Mouse (Mus musculus): ENCODE data around the gene Bhlhe40. TPM values are rescaled to one million over a fixed set of nuclear protein-coding genes. Genes with fewer than 3 reads are reported as not detected.

Gene Bhlhe40
- 6.6 and 7.0 TPM in 2 replicates for polyA plus RNA-seq (2015; fragmentation: Nextera tagmentation; extraction: Ambion mirVana)

GRCm38 (mm10) chr6:108660206-108660877 is at the start of gene Bhlhe40:
Bhlhe40 (plus strand) TSS chr6:108660629.
- peak; percentile 60 for DNase-seq (ENCODE audit: low spot score)

GRCm38 (mm10) chr6:108611663-108612062 is 48.8 kb upstream of the Bhlhe40 start:
- DNase-seq (ENCODE audit: low spot score): no peak

GRCm38 (mm10) chr6:108618025-108618424 is 42.4 kb upstream of the Bhlhe40 start:
- DNase-seq (ENCODE audit: low spot score): no peak

- DNase-seq (ENCODE audit: low spot score): no peak
Measured at GRCm38 (mm10) chr6:108623028-108623565, 37.3 kb upstream of the Bhlhe40 start.

GRCm38 (mm10) chr6:108624915-108625314 is 35.5 kb upstream of the Bhlhe40 start:
- DNase-seq (ENCODE audit: low spot score): no peak

- peak; percentile 29 for DNase-seq (ENCODE audit: low spot score)
Measured at GRCm38 (mm10) chr6:108630701-108631100, 29.7 kb upstream of the Bhlhe40 start.

GRCm38 (mm10) chr6:108638157-108638833 is 22.1 kb upstream of the Bhlhe40 start:
- DNase-seq (ENCODE audit: low spot score): no peak

- DNase-seq (ENCODE audit: low spot score): no peak
Measured at GRCm38 (mm10) chr6:108642020-108642419, 18.4 kb upstream of the Bhlhe40 start.

- no peak for DNase-seq (ENCODE audit: low spot score)
Measured at GRCm38 (mm10) chr6:108643035-108643434, 17.4 kb upstream of the Bhlhe40 start.

GRCm38 (mm10) chr6:108644311-108644710 is 16.1 kb upstream of the Bhlhe40 start:
- no peak for DNase-seq (ENCODE audit: low spot score)

- DNase-seq (ENCODE audit: low spot score): no peak
Measured at GRCm38 (mm10) chr6:108647094-108647493, 13.3 kb upstream of the Bhlhe40 start.

GRCm38 (mm10) chr6:108648072-108648471 is 12.4 kb upstream of the Bhlhe40 start:
- DNase-seq (ENCODE audit: low spot score): no peak

- peak; percentile 48 for DNase-seq (ENCODE audit: low spot score)
Measured at GRCm38 (mm10) chr6:108655861-108656260, 4.6 kb upstream of the Bhlhe40 start.

- DNase-seq (ENCODE audit: low spot score): no peak
Measured at GRCm38 (mm10) chr6:108658051-108658415, 2.4 kb upstream of the Bhlhe40 start.

- peak; percentile 10 for DNase-seq (ENCODE audit: low spot score)
Measured at GRCm38 (mm10) chr6:108658416-108659201, 1.8 kb upstream of the Bhlhe40 start.

GRCm38 (mm10) chr6:108659221-108659725 is 1.2 kb upstream of the Bhlhe40 start:
- DNase-seq (ENCODE audit: low spot score): peak; percentile 57

- peak; percentile 12 for DNase-seq (ENCODE audit: low spot score)
Measured at GRCm38 (mm10) chr6:108659726-108660205, 663 bp upstream of the Bhlhe40 start.

- DNase-seq (ENCODE audit: low spot score): no peak
Measured at GRCm38 (mm10) chr6:108660878-108661389, 505 bp downstream of the Bhlhe40 start.

GRCm38 (mm10) chr6:108661412-108661811 is 983 bp downstream of the Bhlhe40 start:
- DNase-seq (ENCODE audit: low spot score): peak; percentile 78

GRCm38 (mm10) chr6:108661890-108662289 is 1.5 kb downstream of the Bhlhe40 start:
- no peak for DNase-seq (ENCODE audit: low spot score)
